Comparison of ENCODE assay signal across 30 mouse cellular contexts in genomic region chr13:42999287-42999686, GRCm38 (mm10).
"Had no signal": no experiment of that assay in that cellular context is flagged by ENCODE, and none has a peak within 500 bp of the region (broad histone marks: within the 10 kb centered on the region; RNA-seq: fewer than 3 reads in every experiment).

No protein-coding gene starts in this region.

- H3K9me3 ChIP-seq: limb, embryonic 10.5 days; limb, embryonic 12.5 days; limb, embryonic 13.5 days; limb, embryonic 15.5 days; liver, embryonic 12.5 days; liver, embryonic 13.5 days; liver, embryonic 15.5 days; lung, embryonic 15.5 days; megakaryocyte, embryonic 14.5 days; midbrain, embryonic 10.5 days; midbrain, embryonic 12.5 days; midbrain, embryonic 13.5 days; midbrain, embryonic 15.5 days had no signal

- H3K27me3 ChIP-seq: limb, embryonic 12.5 days; limb, embryonic 13.5 days; limb, embryonic 15.5 days; liver, embryonic 12.5 days; liver, embryonic 13.5 days; liver, embryonic 15.5 days; lung, embryonic 15.5 days; megakaryocyte, embryonic 14.5 days; midbrain, embryonic 12.5 days; midbrain, embryonic 13.5 days; midbrain, embryonic 15.5 days had no signal

- H3K9ac ChIP-seq: limb, embryonic 12.5 days; limb, embryonic 13.5 days; limb, embryonic 15.5 days; liver, embryonic 12.5 days; liver, embryonic 13.5 days; liver, embryonic 14.5 days; liver, embryonic 15.5 days; liver, postnatal 0 days; lung, embryonic 14.5 days; lung, embryonic 15.5 days; midbrain, embryonic 12.5 days; midbrain, embryonic 13.5 days; midbrain, embryonic 15.5 days had no signal

- H3K4me2 ChIP-seq: limb, embryonic 12.5 days; limb, embryonic 13.5 days; limb, embryonic 15.5 days; liver, embryonic 11.5 days; liver, embryonic 12.5 days; liver, embryonic 13.5 days; liver, embryonic 15.5 days; lung, embryonic 14.5 days; lung, embryonic 15.5 days; midbrain, embryonic 12.5 days; midbrain, embryonic 13.5 days; midbrain, embryonic 15.5 days had no signal

- H3K27ac ChIP-seq: left cerebral cortex, adult 2 months; limb, embryonic 10.5 days; limb, embryonic 12.5 days; limb, embryonic 13.5 days; limb, embryonic 15.5 days; liver, embryonic 12.5 days; liver, embryonic 13.5 days; liver, embryonic 14.5 days; liver, embryonic 15.5 days; lung, embryonic 15.5 days; macrophage; midbrain, embryonic 10.5 days; midbrain, embryonic 12.5 days; midbrain, embryonic 13.5 days; midbrain, embryonic 15.5 days had no signal

- DNase-seq: left cerebral cortex, postnatal 4 days; liver; liver, embryonic 13.5 days; liver, postnatal 0 days; lung, adult 18-20 months; lung, adult 2 months; lung, embryonic 14.5 days; lung, postnatal 10 days; lung, postnatal 14 days; lung, postnatal 36 days; lung, postnatal 4 days; midbrain, embryonic 14.5 days had no signal

- H3K4me1 ChIP-seq: limb, embryonic 12.5 days; limb, embryonic 13.5 days; limb, embryonic 15.5 days; liver, embryonic 12.5 days; liver, embryonic 13.5 days; liver, embryonic 15.5 days; megakaryocyte, embryonic 14.5 days; midbrain, embryonic 10.5 days; midbrain, embryonic 12.5 days; midbrain, embryonic 13.5 days; midbrain, embryonic 15.5 days had no signal

- H3K36me3 ChIP-seq: limb, embryonic 10.5 days; limb, embryonic 12.5 days; limb, embryonic 13.5 days; limb, embryonic 15.5 days; liver, embryonic 12.5 days; liver, embryonic 13.5 days; liver, embryonic 15.5 days; lung, embryonic 15.5 days; midbrain, embryonic 10.5 days; midbrain, embryonic 12.5 days; midbrain, embryonic 13.5 days; midbrain, embryonic 15.5 days had no signal

- ATAC-seq: liver, embryonic 12.5 days; liver, postnatal 0 days; lung, postnatal 0 days; midbrain, embryonic 13.5 days; midbrain, embryonic 15.5 days had no signal

- H3K4me3 ChIP-seq: left cerebral cortex, adult 2 months; limb, embryonic 10.5 days; limb, embryonic 12.5 days; limb, embryonic 13.5 days; limb, embryonic 15.5 days; liver, embryonic 12.5 days; liver, embryonic 13.5 days; liver, embryonic 15.5 days; lung, embryonic 15.5 days; megakaryocyte, embryonic 14.5 days; midbrain, embryonic 10.5 days; midbrain, embryonic 12.5 days; midbrain, embryonic 13.5 days; midbrain, embryonic 15.5 days; myocyte had no signal
